Mouse (Mus musculus): Measurements from ENCODE around the gene Cadps. TPM values are rescaled to one million over a fixed set of nuclear protein-coding genes. Genes with fewer than 3 reads are reported as not detected.

Cadps gene
- total RNA-seq (2014; fragmentation: Nextera tagmentation) = not detected in 2 replicates
- total RNA-seq (2017) = not detected in 2 replicates

DNA sequence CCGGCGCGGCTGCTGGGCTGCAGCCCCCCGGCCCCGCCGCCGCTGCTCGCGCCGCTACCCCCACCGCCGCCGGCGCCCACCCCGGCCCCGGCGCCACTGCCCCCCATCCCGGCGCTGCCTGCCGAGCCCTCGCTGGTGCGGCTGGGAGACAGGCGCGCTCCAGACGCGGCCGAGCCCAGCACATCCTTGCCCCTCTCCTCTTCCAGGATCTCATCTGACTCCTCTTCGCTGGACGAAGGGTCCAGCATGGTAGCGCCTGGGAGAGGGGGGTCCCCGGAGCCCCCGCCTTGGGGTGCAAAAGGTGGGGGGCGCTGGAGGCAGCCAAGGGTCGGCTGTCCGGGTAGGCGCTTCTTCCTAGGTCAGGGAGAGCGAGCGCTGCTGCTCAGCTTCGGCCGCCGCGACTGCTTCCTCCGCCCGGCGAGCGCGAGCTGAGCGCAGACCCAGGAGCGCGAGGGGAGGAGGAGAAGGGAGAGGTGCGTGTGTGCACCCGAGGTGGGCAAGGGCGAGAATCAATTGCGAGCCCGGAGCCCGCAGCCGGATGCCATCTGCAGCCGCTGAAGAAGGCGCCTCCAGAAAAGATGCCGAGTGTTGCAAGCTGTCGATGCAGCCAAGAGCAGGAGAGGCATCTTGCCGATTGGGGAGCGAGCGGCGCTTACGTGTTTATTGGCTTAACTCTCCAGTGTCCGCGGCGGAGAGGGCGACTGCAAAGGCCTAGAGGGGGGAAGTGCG, at the start of gene Cadps:
Gene Cadps, minus strand, starts transcription at position 589 of the 729 bp plus-strand sequence.
- no peak for ATAC-seq (replicated peaks; ENCODE audit: low FRiP score, low TSS enrichment, poor library complexity, severe bottlenecking)

GRCm38 (mm10) chr14:12869605-12870004, 46.7 kb upstream of the Cadps start:
- no peak for ATAC-seq (replicated peaks; ENCODE audit: low FRiP score, low TSS enrichment, poor library complexity, severe bottlenecking)

GRCm38 (mm10) chr14:12865258-12865657, 42.4 kb upstream of the Cadps start:
- ATAC-seq (replicated peaks; ENCODE audit: low FRiP score, low TSS enrichment, poor library complexity, severe bottlenecking) = no peak

DNA sequence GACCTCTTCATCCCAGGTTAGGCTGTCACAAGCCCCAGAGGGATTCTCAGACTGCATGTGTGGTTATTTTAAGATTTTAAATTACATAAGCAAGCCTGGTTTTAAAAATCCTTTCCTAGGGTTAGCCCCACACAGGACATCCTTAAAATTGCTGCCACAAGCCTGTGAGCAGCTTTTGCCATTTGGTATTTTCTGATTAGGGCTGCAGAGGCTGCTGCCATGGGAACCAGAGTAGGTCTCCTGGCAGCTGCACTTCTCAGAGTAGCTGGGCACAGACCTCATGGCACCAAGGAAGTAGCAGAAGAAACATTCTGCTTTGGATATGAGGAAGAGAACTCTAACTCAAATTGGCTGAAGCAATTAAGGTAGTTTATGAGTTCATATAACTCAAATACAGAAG, 21.0 kb upstream of the Cadps start:
- no peak for ATAC-seq (replicated peaks; ENCODE audit: low FRiP score, low TSS enrichment, poor library complexity, severe bottlenecking)

DNA sequence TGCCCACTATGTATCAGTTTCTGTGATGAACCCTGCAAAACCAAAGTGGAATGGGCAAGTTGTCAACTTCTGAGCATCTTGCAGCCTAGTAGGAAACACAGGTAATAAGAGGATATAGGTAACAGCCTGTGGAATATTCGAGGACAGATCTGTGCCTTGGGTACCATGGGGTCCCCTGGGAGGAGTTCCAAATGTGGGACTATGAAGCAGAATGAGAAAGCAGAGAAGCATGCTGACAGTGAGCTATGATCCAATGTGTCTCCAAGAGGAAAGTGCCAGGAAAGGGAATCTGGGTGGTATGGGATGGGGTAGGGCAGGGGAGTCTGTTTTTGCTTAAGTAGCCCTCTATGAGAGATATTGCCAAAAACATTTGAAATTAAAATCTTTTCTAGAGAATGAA, 16.6 kb upstream of the Cadps start:
- ATAC-seq (replicated peaks; ENCODE audit: low FRiP score, low TSS enrichment, poor library complexity, severe bottlenecking) = no peak

GRCm38 (mm10) chr14:12838949-12839348, 16.1 kb upstream of the Cadps start:
- no peak for ATAC-seq (replicated peaks; ENCODE audit: low FRiP score, low TSS enrichment, poor library complexity, severe bottlenecking)

DNA sequence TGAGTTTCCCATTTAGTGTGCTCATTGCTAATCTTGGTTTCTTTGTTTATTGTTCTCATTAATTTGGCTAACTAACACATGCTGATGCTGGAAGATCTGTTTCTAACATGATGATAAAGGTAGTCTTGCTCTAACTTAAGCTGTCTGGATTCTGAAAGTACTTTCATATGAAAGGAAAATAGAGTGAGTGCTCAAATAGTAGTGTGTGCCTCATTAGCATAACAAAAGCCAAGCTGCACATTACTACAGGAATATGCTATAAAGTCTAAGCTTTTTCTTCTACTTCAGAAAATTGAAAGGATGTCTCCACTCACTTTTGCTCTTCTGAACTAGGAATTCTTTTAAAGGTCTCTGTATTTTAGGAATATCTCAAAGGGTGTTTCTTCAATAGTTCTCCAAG, 15.4 kb upstream of the Cadps start:
- ATAC-seq (replicated peaks; ENCODE audit: low FRiP score, low TSS enrichment, poor library complexity, severe bottlenecking) = no peak

DNA sequence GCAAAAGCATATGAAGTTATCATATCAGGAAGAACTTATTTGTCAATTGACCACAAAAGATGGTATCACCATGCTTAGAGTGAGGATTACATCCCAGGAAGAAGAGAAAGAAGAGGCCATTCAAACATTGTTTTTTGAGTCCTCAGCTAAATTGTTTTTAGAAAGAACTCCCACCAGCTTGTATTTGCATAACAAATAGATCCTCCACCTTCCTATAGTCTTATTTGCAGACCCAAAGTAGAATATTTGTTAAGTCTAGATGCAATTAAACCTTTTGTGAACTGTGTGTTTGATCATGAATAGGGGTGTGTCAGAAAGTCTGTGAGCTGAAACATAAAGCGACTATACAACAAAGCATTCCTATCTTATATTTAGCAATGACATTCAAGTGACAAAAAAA, 15.0 kb upstream of the Cadps start:
- ATAC-seq (replicated peaks; ENCODE audit: low FRiP score, low TSS enrichment, poor library complexity, severe bottlenecking) = no peak

- no peak for ATAC-seq (replicated peaks; ENCODE audit: low FRiP score, low TSS enrichment, poor library complexity, severe bottlenecking)
Observed at GRCm38 (mm10) chr14:12823781-12824180, 902 bp upstream of the Cadps start.

DNA sequence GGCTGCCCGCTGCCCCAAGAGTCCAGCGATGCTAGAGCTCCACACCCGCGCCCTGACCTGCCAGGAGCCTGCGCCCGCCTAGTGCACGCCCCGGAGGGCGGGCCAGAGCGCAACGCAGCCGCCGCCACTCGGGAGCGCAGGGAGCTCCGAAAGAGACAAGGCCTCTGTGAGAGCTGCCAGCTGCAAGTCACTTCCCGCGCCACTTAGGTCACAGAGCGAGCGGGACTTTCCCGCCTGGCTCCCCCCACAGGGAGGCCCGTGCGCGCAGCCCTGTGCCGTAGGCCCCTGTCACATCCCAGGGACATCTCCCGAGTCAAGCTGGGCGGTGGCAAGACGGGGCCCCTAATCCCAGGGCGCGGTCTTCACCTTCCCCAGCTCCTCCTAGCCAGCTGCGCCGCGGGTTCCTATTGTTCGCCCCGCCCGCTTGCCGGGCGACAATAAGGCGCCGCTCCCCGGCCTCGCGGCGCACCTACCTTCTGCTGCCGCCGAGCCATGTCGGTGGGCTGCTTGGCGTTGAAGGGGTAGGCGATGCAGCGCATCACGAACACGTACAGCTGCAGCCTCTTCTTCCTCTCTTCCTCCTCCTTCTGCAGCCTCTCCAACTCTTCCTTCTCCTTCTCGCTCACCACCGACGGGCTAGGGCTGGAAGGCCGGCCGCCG, 918 bp downstream of the Cadps start:
- ATAC-seq (replicated peaks; ENCODE audit: low FRiP score, low TSS enrichment, poor library complexity, severe bottlenecking) = no peak

- no peak for ATAC-seq (replicated peaks; ENCODE audit: low FRiP score, low TSS enrichment, poor library complexity, severe bottlenecking)
Observed at GRCm38 (mm10) chr14:12821156-12821813, 1.6 kb downstream of the Cadps start.

- ATAC-seq (replicated peaks; ENCODE audit: low FRiP score, low TSS enrichment, poor library complexity, severe bottlenecking) = no peak
Observed at GRCm38 (mm10) chr14:12820149-12820548, 2.7 kb downstream of the Cadps start.

GRCm38 (mm10) chr14:12818442-12818841, 4.4 kb downstream of the Cadps start:
- no peak for ATAC-seq (replicated peaks; ENCODE audit: low FRiP score, low TSS enrichment, poor library complexity, severe bottlenecking)

DNA sequence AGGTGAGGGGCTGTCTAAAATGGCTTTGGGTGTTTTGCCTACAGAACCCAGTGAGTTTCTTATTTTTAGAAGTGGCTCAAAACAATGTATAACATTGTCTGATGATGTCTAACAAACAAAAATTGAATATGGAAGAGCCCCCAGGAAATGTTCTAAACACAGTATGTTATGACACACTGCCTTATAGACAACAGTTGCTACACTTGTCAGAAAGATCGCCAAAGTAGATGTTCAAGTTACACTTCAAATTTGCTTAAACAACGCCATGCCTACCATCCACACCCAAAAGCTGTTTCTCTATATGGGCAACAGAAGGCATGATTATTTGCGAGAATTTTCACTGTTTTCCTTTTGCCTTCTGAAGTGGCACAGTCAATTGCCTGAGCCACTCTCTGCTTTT, 10.8 kb downstream of the Cadps start:
- ATAC-seq (replicated peaks; ENCODE audit: low FRiP score, low TSS enrichment, poor library complexity, severe bottlenecking) = no peak

GRCm38 (mm10) chr14:12802995-12803394, 19.9 kb downstream of the Cadps start:
- ATAC-seq (replicated peaks; ENCODE audit: low FRiP score, low TSS enrichment, poor library complexity, severe bottlenecking) = no peak

DNA sequence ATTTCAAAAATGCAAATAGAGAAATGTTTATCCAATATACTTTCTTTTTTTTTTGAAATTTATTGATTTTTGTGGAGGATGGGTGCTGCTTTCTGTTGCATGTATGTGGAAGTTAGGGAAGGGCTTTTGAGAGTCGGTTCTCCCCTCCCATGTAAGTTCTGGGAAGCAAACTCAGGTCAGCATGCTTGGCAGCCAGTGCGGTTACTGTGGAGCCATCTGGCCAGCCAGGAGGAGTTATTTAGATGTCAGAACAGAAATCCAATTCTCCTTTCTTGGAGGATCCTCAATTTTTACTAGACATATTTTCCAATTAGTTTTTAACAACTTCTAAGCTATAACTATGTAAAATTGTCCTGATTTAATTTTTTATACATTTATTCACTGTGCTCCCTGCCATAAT, 21.8 kb downstream of the Cadps start:
- no peak for ATAC-seq (replicated peaks; ENCODE audit: low FRiP score, low TSS enrichment, poor library complexity, severe bottlenecking)

GRCm38 (mm10) chr14:12798926-12799325, 24.0 kb downstream of the Cadps start:
- ATAC-seq (replicated peaks; ENCODE audit: low FRiP score, low TSS enrichment, poor library complexity, severe bottlenecking) = no peak

- no peak for ATAC-seq (replicated peaks; ENCODE audit: low FRiP score, low TSS enrichment, poor library complexity, severe bottlenecking)
Observed at GRCm38 (mm10) chr14:12784296-12784695, 38.6 kb downstream of the Cadps start.

DNA sequence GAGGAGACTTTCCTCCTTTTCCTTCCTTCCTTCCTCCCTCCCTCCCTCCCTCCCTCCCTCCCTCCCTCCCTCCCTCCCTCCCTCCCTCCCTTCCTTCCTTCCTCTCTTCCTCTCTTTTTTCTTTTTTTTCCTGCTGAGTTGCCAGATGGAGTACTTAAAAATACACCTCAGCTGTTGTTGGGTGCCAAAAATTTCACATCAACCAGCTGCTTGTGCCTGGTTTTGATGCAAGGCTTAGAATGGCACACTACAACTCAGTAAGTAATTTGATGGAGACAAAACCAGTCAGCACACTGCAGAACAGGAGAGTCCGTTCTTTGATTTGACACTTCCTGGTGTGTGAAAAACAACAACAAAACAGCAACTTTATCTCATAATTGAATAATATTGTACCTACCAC, 42.9 kb downstream of the Cadps start:
- no peak for ATAC-seq (replicated peaks; ENCODE audit: low FRiP score, low TSS enrichment, poor library complexity, severe bottlenecking)

DNA sequence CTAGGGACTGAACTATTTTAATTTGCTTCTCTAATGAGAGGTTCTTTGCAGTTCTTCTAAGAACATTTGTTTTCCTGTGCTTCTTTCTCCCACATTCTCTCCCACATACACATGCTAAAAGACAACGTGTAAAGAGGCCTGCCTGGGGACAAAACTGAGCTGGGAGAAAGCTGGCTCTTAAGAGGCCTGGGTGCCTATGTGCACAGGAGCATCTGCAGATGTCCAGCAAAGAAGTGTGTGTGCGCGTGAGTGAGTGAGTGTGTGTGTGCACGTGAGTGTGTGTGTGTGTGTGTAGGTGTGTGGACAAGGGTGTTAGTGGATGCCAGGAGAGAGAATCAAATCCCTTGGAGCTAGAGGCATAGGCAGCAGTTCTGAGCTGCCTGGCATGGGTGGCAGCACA, 44.9 kb downstream of the Cadps start:
- ATAC-seq (replicated peaks; ENCODE audit: low FRiP score, low TSS enrichment, poor library complexity, severe bottlenecking) = no peak

DNA sequence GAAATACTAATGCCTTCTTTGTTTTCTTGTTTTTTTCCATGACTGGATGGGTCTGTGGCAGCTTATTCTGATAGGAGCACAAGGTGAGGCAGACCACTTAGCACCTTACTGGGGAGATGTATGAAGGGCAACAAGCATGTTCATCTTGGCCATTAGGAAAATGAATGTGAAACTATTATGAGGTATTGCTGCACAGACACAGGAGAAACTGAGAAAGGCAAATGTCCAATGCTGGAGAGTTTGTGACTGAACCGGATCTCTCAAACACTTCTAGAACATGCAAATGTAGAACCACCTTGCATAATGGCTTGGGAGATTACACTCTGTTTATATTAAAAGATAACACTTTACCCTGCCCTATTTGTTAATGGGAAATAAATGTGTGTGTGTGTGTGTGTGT, 54.0 kb downstream of the Cadps start:
- no peak for ATAC-seq (replicated peaks; ENCODE audit: low FRiP score, low TSS enrichment, poor library complexity, severe bottlenecking)
